Mouse (Mus musculus): ENCODE data around the gene Nptxr.

DNA sequence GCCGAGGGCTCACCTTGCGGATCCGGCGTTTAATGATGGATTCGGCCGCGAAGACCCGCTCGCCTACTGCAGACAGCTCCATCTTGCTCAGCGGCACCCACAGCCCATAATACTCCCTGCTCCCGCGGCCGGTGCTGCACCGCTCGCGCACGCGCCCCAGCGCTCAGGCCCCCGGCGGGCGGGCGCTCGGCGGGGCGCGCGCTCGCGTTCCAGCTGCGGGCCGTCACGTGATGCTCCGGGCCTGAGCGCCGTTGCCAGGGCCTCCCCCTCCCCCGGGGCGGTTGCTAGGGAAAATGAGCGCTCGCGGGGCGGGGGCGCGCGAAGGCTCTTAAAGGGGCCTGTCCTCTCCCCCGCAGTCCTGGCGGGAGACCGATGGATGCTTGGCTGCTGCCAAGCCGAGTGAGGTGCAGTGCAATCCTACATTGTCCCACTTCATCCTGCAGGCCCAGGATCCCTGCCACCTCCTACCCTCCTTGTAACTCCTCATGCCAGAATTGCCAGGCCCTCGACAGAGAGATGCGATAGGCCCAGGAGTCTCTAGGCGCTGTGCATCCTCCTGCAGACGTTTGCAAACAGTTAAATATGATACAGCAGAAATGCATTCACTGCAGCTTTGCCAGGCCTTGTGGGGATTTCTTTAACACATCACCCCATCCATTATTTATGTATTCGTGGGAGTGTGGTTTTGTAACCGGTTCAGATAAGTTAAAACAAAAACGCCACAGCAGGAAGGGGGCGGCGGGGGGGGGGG, 29.7 kb upstream of the Nptxr start, which contains the start of the genes Npcd and Cbx6:
- TF ChIP-seq CTCF (conservative IDR thresholded peaks at IDR 0.05 in 1 of 2, IDR thresholded peaks at IDR 0.05 in 1 of 2; ENCODE audit: low read depth in 2 of 2, low read length in 2 of 2) (no peak), MAFK (IDR thresholded peaks at IDR 0.05; ENCODE audit: insufficient replicate concordance, low read length) (no peak)

All from CH12.LX (cell line).